Mouse (Mus musculus): ENCODE results near the gene Znrd1.
"Not testable (repeated sequence)": the region's sequence is repeated elsewhere in the genome, so short reads cannot be mapped to it uniquely, and the experiment has no call there.

The Znrd1 gene

DNA sequence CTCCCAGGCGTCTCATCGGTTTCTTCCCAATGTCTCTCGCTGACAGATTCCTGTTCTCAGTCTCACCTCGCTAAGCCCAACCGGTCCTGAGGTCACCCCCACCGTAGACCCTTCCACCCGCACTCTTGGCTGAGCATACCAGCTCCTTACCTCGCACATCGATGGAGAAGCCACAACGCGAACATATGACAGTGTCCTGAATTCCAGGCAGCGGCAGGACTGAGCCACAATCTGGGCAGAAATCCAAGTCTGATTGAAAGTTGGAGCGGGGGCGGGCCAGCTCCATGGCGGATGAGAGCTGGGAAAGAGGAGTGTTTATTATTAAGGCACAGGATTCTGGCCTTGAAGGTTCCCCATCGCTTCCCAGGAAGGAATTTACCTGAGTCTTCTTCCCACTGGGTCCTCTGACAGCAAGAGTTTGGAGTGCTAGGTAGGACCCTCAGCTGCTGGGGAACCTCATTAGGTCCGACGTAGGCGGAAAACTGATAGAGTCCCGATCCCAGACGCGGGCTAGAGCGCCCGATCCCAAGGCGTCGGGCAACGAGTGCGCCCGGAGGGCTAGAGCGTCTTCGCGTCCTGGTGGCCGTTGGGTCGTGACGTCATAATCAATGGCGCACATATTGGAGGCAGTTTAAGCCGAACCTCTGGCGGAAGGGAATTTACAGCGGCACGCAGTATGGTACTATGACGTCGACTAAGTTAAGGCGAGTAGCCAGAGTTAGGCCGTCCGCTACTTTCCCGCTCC is at the start of gene Znrd1, which contains the start of gene Znrd1as:
Znrd1 (minus strand) TSS at position 561 of the 745 bp plus-strand sequence.
Znrd1as (plus strand) TSS at position 594 of the 745 bp plus-strand sequence.
- in situ Hi-C loops (cut with MboI, MseI): no loop called here

DNA sequence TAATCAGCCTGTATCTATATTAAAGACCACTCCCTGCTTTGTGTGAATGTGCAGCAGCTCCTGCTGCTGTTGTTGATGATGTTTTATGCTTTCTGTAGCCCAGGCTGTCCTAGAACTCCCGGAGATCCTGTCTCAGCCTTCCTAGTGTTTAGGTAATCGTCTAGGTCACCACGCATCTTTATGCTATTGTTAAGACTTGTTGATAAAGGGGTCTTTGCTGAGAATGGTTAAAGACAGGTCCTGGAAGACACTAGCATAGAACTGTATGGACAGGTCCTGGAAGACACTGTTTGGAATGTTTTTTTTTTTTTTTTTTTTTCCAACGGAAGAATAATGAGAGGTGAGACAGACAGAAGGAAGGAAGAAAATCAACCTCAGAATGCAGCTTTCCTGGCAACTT is 45.0 kb upstream of the Znrd1 start:
- in situ Hi-C loops (cut with MboI, MseI): no loop called here

- in situ Hi-C loops (cut with MboI, MseI): no loop called here
Observed at GRCm38 (mm10) chr17:37002364-37003330, 44.3 kb upstream of the Znrd1 start.

DNA sequence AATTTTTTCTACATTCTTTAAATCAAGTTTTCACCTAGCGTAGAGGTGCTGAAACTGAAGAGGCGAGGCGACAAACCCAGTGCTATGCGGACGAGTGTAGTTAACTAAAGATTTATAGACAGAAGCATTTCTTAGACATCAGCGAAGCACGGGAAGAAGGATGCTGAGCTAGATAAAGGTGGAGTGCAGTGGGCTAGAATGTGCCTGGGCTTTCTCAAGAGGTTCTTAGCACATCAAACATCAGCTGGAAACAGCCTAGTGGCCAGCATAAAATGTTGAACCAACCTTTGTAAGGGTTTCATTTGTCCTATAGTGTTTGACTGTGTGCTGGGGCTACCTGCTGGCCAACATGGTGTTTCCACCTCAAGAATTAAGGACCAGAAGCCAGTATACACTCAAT is 42.5 kb upstream of the Znrd1 start, which contains the start of gene Zfp57:
Zfp57 (plus strand) TSS at position 301 of the 400 bp plus-strand sequence.
- in situ Hi-C loops (cut with MboI, MseI): no loop called here

GRCm38 (mm10) chr17:36998477-36998876 is 40.1 kb upstream of the Znrd1 start:
- in situ Hi-C loops (cut with MboI, MseI): no loop called here

DNA sequence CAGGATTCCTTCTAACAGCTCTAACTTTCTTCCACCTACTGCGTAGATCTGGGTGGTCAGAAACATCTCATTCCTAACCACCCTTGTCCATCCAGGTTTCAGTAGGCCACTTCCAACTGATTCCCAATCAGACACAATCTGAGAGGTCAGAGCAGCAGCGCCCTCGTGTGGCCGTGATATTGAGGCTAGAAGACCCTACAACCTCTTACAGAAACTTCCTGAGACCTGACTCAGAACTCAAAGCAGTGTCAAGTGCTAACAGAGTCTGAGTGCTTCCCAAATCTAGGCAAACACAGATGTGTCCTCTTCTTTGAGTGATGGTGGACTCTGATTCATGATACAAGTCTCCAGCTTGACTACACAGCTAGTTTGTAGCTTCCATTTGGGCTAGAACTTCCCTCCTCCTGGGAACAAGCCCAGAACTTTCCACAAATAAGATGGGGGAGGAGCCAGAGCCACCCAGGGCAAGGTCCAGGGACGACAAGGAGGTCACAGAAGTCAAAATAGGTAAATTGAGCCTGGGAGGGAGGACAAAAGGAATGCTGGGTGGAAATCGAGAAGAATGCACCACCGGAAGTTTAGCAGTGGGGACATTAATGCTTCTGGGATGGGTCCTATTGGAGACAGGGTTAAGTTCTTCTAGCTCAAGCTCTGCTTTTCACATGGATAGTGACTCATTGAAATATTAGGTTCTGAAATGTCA is 38.8 kb upstream of the Znrd1 start:
- in situ Hi-C loops (cut with MboI, MseI): no loop called here

- in situ Hi-C loops (cut with MboI, MseI): no loop called here
Observed at GRCm38 (mm10) chr17:36995448-36995847, 37.1 kb upstream of the Znrd1 start.

GRCm38 (mm10) chr17:36994528-36994927 is 36.2 kb upstream of the Znrd1 start:
- in situ Hi-C loops (cut with MboI, MseI): no loop called here

GRCm38 (mm10) chr17:36993770-36994325 is 35.5 kb upstream of the Znrd1 start:
- in situ Hi-C loops (cut with MboI, MseI): no loop called here

- in situ Hi-C loops (cut with MboI, MseI): no loop called here
Observed at GRCm38 (mm10) chr17:36992336-36993104, 34.2 kb upstream of the Znrd1 start.

DNA sequence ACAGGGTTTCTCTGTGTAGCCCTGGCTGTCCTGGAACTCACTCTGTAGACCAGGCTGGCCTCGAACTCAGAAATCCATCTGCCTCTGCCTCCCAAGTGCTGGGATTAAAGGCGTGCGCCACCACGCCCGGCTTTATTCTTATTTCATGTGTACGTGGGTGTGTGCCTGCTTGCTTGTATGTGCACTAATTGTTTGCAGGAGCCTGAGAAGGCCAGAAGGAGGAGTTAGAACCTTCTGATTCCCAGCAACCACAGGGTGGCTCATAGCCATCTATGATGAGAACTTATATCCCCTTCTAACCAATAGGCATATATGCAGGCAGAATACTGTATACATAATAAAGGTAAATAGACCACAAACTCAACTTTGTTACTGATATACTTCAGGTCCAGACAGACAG is 32.3 kb upstream of the Znrd1 start:
- in situ Hi-C loops (cut with MboI, MseI): not testable (repeated sequence)

- in situ Hi-C loops (cut with MboI, MseI): no loop called here
Observed at GRCm38 (mm10) chr17:36989437-36989836, 31.1 kb upstream of the Znrd1 start, which contains the start of gene H2-M5. H2-M5 (minus strand) TSS chr17:36989537.

DNA sequence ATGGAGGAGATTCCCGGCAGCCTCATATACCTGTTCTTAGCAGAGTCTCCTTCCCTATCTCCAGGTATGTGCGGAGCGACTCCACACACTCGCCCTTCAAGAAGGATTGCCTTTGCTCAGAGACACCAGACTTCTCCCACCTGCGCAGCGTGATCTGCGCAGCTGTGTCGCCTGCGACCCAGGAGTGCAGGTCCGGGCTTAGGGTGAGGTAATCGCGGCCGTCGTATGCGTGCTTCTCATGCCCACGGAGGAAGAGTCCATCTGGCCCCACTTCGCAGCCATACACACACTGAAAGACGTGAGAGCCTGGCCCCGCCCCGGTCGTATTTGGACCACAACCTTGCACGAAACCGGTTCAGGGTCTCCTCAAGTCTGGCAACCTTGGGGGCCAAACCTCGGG is 30.1 kb upstream of the Znrd1 start:
- in situ Hi-C loops (cut with MboI, MseI): no loop called here

- in situ Hi-C loops (cut with MboI, MseI): no loop called here
Observed at GRCm38 (mm10) chr17:36982253-36983155, 24.1 kb upstream of the Znrd1 start.

GRCm38 (mm10) chr17:36981845-36982244 is 23.5 kb upstream of the Znrd1 start:
- in situ Hi-C loops (cut with MboI, MseI): no loop called here

DNA sequence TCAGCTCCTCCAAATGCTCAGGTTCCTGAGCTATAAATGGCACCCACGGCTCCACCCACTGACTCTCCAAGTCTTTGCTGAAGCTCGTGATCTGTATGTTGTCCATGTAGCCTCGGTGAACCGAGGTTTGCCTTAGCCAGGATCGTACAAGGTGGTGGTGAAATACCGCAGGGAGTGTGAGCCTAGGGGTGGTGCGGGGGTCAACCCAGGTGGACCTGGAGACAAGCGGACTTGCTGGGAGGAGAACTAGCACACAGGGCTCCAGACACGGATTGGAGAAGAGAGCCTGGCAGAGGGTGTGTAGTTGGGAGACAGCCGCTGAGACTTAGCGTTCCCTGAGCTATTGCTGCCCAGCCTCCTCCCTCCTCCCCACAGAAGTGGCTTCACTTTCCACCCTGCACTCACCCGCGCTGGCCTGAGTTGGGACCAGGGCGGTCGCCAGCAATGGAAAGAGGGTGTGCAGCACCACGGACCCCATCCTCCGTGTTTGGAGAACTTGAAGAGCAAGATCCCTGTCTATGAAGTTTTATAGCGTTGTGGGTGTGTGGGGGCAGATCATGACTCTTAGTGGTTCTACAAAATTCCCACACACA is 23.0 kb upstream of the Znrd1 start, which contains the start of gene 2410137M14Rik:
2410137M14Rik (minus strand) TSS at position 17 of the 593 bp plus-strand sequence.
- in situ Hi-C loops (cut with MboI, MseI): no loop called here

DNA sequence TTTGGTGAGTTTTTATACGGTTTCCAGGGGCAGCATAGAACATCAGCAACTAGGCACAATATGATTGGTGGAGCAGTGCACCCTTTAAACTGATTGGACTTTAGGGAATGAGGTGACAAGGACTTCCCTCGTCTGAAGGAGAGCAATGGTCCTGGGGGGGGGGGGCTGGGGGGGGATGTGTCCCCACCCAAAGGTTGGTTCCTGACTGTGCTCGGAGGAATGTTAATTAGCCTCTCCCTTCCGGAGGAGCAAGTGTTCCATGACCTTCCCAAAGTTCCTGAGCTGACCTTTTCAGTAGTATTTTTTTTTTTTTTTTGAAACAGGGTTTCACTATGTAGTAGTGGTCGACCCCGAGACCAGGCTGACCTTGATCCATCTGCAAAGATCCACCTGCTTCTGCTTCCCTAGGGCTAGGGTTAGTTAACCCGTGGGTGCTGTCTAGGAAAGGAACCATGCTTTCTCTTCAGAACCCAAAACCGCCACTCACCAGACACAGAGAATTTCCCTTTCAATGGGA is 15.0 kb upstream of the Znrd1 start:
- in situ Hi-C loops (cut with MboI, MseI): no loop called here

DNA sequence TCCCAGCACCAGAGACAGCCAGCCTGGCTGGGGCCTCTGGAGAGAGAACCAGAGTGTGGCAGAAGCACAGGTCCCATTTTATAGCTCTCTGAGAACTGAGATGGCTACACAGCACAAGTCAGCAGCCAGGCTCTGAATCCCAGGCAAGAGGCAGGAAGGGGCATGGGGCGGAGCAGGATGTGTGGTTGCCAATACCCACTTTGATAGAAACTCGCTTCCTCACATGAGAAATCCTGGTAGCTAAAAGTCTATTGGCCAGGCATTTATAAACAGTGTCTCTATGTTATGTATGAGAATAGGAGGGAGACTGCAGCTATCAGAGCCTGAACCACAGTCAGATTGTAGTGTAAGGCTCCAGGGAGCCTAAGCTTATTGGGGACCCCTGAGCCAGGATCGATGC is 14.4 kb upstream of the Znrd1 start:
- in situ Hi-C loops (cut with MboI, MseI): no loop called here

Data from T-helper 17 cell (primary cell).